Mouse (Mus musculus) midbrain, postnatal 0 days (tissue): ENCODE measurements around the gene Gm20903. TPM values are rescaled to one million over a fixed set of nuclear protein-coding genes. Genes with fewer than 3 reads are reported as not detected.
"Not testable (repeated sequence)": the region's sequence is repeated elsewhere in the genome, so short reads cannot be mapped to it uniquely, and the experiment has no call there.

Source experiments
- ATAC-seq: fragments of 200-750 bp; cut with Nextera tagmentation; 2 replicates; pipeline ENCODE4 v1.8.0; 2017; ENCODE audit warnings: moderate number of reproducible peaks, mild to moderate bottlenecking, moderate TSS enrichment, moderate library complexity; ENCODE audit not compliant: low FRiP score
- DNase-seq: peaks from one replicate; pipeline ENCODE4 v3.0.0-alpha.2; 2015; ENCODE audit warnings: low spot score
- H3K27ac ChIP-seq: fragments of 300-500 bp; sonication (generic); 2 replicates; pipeline ENCODE4 v1.5.1; 2014; ENCODE audit warnings: low read depth, mild to moderate bottlenecking, low read length, mixed read lengths
- H3K27me3 ChIP-seq: fragments of 300-500 bp; sonication (generic); 2 replicates; pipeline ENCODE4 v1.6.1; 2014; ENCODE audit warnings: low read length, control low read depth, mixed read lengths; ENCODE audit not compliant: insufficient read depth
- H3K36me3 ChIP-seq: fragments of 300-500 bp; sonication (generic); 2 replicates; pipeline ENCODE4 v1.6.1; 2014; ENCODE audit warnings: low read length, control low read depth, mixed read lengths; ENCODE audit not compliant: insufficient read depth
- H3K4me1 ChIP-seq: fragments of 300-500 bp; sonication (generic); 2 replicates; pipeline ENCODE4 v1.6.1; 2014; ENCODE audit warnings: mild to moderate bottlenecking, control low read depth, antibody characterized with exemption, low read length, mixed read lengths; ENCODE audit not compliant: insufficient read depth
- H3K4me2 ChIP-seq: fragments of 300-500 bp; sonication (generic); 2 replicates; pipeline ENCODE4 v1.6.1; 2014; ENCODE audit warnings: low read depth, mild to moderate bottlenecking, low read length, mixed read lengths; ENCODE audit not compliant: poor library complexity, severe bottlenecking
- H3K4me3 ChIP-seq: fragments of 300-500 bp; sonication (generic); 2 replicates; pipeline ENCODE4 v1.5.1; 2014; ENCODE audit warnings: low read depth, mild to moderate bottlenecking, low read length, moderate library complexity
- H3K9ac ChIP-seq: fragments of 300-500 bp; sonication (generic); replicated peaks from 2 replicates; pipeline ENCODE4 v1.6.1; 2014; ENCODE audit warnings: mild to moderate bottlenecking, low read length, moderate library complexity, mixed read lengths; ENCODE audit not compliant: poor library complexity, severe bottlenecking
- H3K9me3 ChIP-seq: fragments of 300-500 bp; sonication (generic); 2 replicates; pipeline ENCODE4 v1.6.1; 2016; ENCODE audit warnings: low read length, control low read depth
- WGBS: fragments of 180-500 bp; shearing (Covaris S2); extraction: QIAGEN DNeasy Blood & Tissue Kit; methylation state at CpG from one replicate; pipeline ENCODE4 v1.1.7; 2014; 5-methylcytosine and 5-hydroxymethylcytosine counted together
- polyA plus RNA-seq: library from polyadenylated mRNA; unstranded; fragments of >200 nt; fragmentation: Nextera tagmentation; extraction: Ambion mirVana; gene quantifications from 2 replicates; pipeline ENCODE4 v1.2.1, GENCODE M21; 2015
- total RNA-seq: library from RNA; depleted of rRNA; stranded (reverse); fragments of >200 nt; gene quantifications from 2 replicates; pipeline ENCODE4 v1.2.3, GENCODE M21; 2014; rRNA removed

The Gm20903 gene
- total RNA-seq (not detected in 2 replicates), polyA plus RNA-seq (not detected in 2 replicates)

DNA sequence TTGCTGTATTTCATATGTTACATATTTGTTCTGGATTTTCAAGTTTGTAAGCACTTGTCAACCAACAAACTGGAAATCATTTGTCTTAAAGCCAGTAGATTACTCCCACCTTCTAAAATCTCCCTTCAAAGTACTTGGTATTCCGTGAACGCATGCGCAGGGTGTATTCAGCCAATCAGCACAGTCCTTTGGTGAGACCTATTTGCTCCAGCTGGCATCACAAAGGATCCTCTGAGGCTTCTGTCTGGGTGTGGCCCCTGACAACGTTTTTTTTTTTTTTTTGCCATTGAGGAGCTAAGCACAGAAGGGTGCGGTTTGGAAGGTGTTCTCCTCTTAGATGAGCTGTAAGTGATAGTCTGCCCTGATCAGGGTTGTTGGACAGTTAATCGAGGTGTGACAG, at the start of gene Gm20903:
TSS of gene Gm20903 (plus strand) at position 301 of the 400 bp plus-strand sequence.
- H3K36me3 ChIP-seq, ATAC-seq, H3K4me3 ChIP-seq, DNase-seq, H3K9me3 ChIP-seq, H3K27ac ChIP-seq, H3K9ac ChIP-seq, H3K4me1 ChIP-seq, H3K27me3 ChIP-seq, H3K4me2 ChIP-seq: not testable (repeated sequence)
- no CpG with 5 or more reads among the region's 6 CpGs for WGBS
